Mouse (Mus musculus): ENCODE measurements around the gene Snorc. TPM values are rescaled to one million over a fixed set of nuclear protein-coding genes. Genes with fewer than 3 reads are reported as not detected.
A peak's percentile ranks its signal among the peaks of the same experiment; 100 is the strongest.

Gene Snorc
- polyA plus RNA-seq, 1 experiment from 2014 or later, result not detected

DNA sequence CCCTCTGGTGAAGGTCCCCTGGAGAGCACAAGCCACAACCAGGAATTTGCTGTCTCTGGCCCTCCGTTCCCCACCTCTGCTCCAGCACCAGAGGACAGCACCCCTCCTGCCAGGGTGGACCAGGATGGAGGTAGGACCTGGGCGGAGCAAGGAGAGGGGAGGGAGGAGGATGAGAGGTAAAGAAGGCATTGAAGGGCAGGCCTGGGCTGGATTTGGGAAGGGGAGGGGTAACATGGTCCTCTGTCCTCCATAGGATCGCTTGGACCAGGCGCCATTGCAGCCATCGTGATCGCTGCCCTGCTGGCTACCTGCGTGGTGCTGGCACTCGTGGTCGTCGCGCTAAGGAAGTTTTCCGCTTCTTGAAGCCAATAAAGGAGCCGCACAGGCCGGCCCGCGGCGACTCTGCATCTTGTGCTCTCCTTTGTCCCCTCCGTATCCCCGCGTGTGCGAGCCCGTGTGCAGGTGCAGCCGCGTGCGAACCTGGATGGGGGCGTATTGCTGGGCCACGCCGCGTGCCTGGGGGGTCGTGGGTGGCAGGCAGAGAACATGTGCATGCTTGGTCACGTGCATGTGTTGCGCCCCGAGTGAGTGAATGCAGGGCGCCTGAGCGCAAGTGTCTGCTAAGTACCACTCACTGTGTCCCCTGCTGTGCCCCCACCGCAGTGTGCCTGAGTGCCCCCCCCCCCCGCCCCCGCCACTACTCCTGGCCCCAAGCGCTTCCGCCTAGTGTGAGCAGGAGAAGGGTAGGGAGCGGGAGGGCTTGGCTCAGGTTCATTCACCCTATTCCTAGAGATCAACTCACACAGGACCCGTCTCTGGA lies 5.2 kb downstream of the Snorc start:
- 3% methylated on average over 42 of the region's 42 CpGs for WGBS
- H3K27me3 ChIP-seq (ENCODE audit: poor library complexity, severe bottlenecking), result peaks cover 65% of the 10 kb centered on the region
- no peaks in the 10 kb centered on the region for H3K36me3 ChIP-seq (replicated peaks)
- H3K4me1 ChIP-seq, result peaks cover 14% of the 10 kb centered on the region
- peak; percentile 29 for DNase-seq (ENCODE audit: extremely low spot score, low spot score)
- H3K4me3 ChIP-seq, result peak overlapping the region; percentile 53
- H3K27ac ChIP-seq, result peak overlapping the region; percentile 80
- H3K9me3 ChIP-seq, result no peaks in the 10 kb centered on the region

DNA sequence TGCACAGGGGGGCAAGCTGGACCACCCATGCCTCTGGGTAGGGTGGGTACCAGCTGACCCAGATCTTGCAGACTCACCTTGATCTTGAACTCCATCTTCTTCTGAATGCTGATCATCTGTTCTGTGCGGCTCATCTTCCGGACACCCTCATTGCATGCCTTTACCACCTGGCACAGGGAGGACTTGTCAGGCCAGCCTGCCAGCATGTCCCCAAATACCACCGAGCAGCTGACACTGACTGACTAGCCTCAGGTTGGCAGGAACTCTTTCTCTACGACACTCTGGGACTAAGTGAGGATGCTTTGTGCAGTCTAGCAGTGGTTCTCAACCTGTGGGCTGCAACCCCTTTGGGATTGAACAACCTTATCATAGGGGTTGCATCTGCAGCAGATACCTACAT lies 12.5 kb downstream of the Snorc start:
- Histone ChIP-seq H3K27me3 (ENCODE audit: poor library complexity, severe bottlenecking) (peaks cover 2% of the 10 kb centered on the region; the same call in 1 of the 2 replicates), H3K36me3 (replicated peaks) (no peaks in the 10 kb centered on the region), H3K27ac (no peak overlapping the region), H3K9me3 (no peaks in the 10 kb centered on the region), H3K4me3 (no peak overlapping the region), H3K4me1 (no peaks in the 10 kb centered on the region)
- 89% methylated on average over 4 of the region's 4 CpGs for WGBS
- no peak for DNase-seq (ENCODE audit: extremely low spot score, low spot score)

DNA sequence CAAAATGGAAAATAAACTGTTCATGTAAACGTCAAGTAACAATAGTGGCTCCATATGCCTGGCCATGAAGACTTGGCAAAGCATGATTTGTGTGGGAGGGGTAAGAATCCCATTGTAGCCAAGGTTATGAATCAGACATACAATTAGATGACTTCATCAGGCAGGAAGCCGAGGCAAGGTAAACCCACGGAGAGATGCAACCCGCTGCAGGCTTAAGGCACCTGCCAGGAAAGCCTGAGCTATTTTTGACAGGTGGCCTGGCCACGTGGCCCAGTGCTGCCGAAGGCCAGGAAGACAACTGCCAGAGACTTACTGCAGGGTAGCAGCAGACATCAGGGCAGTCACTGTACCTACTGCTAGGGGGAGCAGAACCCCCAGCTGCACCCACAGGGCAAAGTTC lies 16.3 kb downstream of the Snorc start:
- no peaks in the 10 kb centered on the region for H3K27me3 ChIP-seq (ENCODE audit: poor library complexity, severe bottlenecking)
- no peak overlapping the region for H3K27ac ChIP-seq
- H3K36me3 ChIP-seq (replicated peaks), result no peaks in the 10 kb centered on the region
- 84% methylated on average over 6 of the region's 6 CpGs for WGBS
- DNase-seq (ENCODE audit: extremely low spot score, low spot score), result no peak
- no peaks in the 10 kb centered on the region for H3K9me3 ChIP-seq
- H3K4me1 ChIP-seq, result no peaks in the 10 kb centered on the region
- H3K4me3 ChIP-seq, result no peak overlapping the region

DNA sequence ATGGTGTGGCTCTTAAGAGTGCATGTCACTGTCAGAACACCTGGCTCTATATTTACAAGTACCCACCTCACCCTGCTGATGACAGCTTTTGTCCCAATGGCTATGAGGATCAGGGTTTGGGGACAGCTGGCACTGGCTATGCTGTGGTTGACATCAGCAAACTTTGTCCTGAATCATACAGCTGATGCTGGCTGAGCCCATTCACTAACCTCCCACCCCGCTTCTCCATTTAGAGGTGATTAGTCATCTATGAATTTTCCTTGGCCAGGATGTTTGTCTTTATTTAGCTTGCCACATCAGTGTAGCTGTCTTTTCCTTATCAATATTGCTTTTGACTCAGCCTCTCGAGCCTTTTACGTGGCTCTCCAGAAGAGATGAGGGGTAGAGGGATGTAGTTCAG lies 22.2 kb downstream of the Snorc start:
- no peak overlapping the region for H3K4me3 ChIP-seq
- no peaks in the 10 kb centered on the region for H3K27me3 ChIP-seq (ENCODE audit: poor library complexity, severe bottlenecking)
- H3K27ac ChIP-seq, result no peak overlapping the region
- H3K9me3 ChIP-seq, result no peaks in the 10 kb centered on the region
- H3K36me3 ChIP-seq (replicated peaks), result no peaks in the 10 kb centered on the region
- peaks cover 5% of the 10 kb centered on the region; the same call in 1 of the 2 replicates for H3K4me1 ChIP-seq
- 95% methylated on average over 3 of the region's 3 CpGs for WGBS
- DNase-seq (ENCODE audit: extremely low spot score, low spot score), result no peak

DNA sequence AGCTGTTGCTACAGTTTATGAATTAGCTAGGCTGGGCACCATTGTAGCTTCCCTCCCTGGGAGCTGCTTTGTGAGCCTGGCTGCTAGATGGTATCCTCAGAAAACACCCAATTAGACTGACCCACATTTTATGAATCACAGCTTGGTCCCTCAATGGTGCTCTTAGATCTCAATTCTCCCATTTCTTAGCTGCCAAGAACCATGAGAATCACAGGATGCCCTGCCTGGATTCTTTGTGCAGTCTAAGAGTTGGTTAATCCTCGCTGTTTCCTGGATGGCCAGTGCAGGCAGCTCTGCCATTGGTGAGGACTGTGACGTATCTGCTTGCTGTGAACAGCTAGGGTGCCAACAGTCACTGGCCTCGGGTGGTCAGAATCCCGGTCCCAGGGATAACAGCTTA lies 23.5 kb downstream of the Snorc start:
- 70% methylated on average over 4 of the region's 4 CpGs for WGBS
- no peak overlapping the region for H3K4me3 ChIP-seq
- H3K9me3 ChIP-seq, result no peaks in the 10 kb centered on the region
- H3K36me3 ChIP-seq (replicated peaks), result no peaks in the 10 kb centered on the region
- peaks cover 5% of the 10 kb centered on the region; the same call in 1 of the 2 replicates for H3K4me1 ChIP-seq
- no peak for DNase-seq (ENCODE audit: extremely low spot score, low spot score)
- no peaks in the 10 kb centered on the region for H3K27me3 ChIP-seq (ENCODE audit: poor library complexity, severe bottlenecking)
- no peak overlapping the region for H3K27ac ChIP-seq

DNA sequence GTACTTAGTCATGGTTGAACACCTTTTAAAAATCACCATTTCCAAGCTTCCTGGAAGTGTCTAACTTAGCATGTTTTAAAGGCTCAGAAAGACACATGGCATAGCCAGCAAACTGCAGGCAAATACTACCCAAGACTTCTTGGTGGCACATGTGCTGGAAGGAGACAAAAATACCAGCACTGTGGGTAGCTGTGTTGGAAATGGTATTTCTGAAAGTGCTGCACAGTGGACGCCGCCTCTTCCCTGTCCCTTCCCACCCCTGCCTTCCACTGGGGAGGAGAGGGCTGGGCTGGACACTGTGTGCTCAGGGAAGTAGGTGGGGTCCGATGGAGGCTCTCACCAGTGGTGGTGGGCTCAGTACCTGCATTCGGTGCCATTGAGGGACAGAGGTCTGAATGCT lies 35.5 kb downstream of the Snorc start:
- H3K36me3 ChIP-seq (replicated peaks), result no peaks in the 10 kb centered on the region
- no peak overlapping the region for H3K27ac ChIP-seq
- H3K4me1 ChIP-seq, result peaks cover 31% of the 10 kb centered on the region
- 92% methylated on average over 4 of the region's 4 CpGs for WGBS
- H3K27me3 ChIP-seq (ENCODE audit: poor library complexity, severe bottlenecking), result peaks cover 38% of the 10 kb centered on the region
- H3K4me3 ChIP-seq, result no peak overlapping the region
- DNase-seq (ENCODE audit: extremely low spot score, low spot score), result no peak
- no peaks in the 10 kb centered on the region for H3K9me3 ChIP-seq

DNA sequence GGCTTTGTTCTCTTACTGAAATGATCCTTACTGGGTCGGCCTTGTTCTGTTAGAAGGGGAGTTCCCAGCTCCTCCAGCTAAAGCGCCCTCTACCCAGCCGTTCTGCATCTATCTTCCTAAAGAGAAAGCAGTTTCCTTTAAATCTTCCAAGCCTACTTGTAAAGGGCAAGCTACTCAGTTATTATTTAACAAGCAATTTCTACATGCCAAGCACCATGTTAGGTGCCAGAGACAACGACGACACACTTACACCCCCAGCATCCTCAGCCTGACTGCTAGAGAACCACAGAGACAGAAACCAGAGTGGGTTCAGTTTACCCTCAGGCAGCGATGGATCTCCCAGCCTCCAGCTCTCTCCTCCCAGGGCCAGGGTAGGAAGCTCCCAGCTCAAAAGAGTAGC lies 37.8 kb downstream of the Snorc start:
- 62% methylated on average over 6 of the region's 6 CpGs for WGBS
- H3K27ac ChIP-seq, result no peak overlapping the region
- DNase-seq (ENCODE audit: extremely low spot score, low spot score), result no peak
- no peaks in the 10 kb centered on the region for H3K9me3 ChIP-seq
- no peak overlapping the region for H3K4me3 ChIP-seq
- H3K4me1 ChIP-seq, result peaks cover 33% of the 10 kb centered on the region
- H3K36me3 ChIP-seq (replicated peaks), result no peaks in the 10 kb centered on the region
- H3K27me3 ChIP-seq (ENCODE audit: poor library complexity, severe bottlenecking), result peaks cover 59% of the 10 kb centered on the region

DNA sequence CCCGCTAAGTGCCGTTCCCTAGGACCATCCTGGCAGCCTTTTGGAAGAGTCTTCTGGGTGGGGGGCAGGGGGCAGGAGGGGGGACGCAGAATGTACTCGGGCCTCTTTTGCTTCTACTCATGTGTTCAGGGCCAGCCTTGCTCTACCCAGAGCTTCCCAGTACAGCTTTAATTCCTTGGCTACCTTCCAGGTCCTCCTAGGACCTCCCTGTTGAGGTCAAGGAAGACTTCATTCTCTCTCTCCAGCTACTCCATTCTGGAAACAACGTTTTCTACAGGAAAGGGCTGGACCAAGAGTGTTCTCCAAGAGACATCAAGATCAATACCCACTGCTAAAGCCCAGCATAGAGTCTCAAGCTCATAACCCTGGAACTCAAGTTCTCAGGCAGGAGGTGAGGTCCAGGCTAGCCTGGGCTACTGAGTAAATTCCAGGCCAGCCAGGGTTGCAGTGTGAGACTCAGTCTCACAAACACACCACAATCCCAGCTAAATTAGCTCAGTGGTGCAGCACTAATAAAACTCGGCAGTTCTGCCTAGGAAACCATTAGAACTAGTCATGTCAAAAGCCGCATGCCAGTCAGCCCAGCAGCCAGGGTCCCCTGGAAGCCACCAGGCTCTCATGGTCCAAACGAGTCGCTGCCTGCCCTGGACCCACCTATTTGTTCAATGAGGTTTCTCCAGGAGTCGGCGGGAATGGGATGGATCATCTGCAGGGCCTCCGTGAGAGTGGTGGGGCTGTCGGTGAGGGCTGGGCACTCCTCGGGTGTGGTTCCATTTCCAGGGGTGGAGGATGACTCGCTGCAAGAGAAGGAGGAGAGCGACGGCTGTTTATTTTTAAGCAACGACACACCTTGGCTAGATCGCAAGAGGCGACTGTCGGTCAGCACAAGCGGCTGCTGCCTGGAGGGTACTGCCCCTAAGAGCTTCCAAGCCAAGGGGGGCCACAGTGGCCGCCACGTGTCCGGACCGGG lies 38.8 kb downstream of the Snorc start:
- no peak overlapping the region for H3K27ac ChIP-seq
- peaks cover 59% of the 10 kb centered on the region for H3K27me3 ChIP-seq (ENCODE audit: poor library complexity, severe bottlenecking)
- H3K4me1 ChIP-seq, result peaks cover 25% of the 10 kb centered on the region
- DNase-seq (ENCODE audit: extremely low spot score, low spot score), result no peak
- no peaks in the 10 kb centered on the region for H3K36me3 ChIP-seq (replicated peaks)
- peak overlapping the region; percentile 79 for H3K4me3 ChIP-seq
- 22% methylated on average over 26 of the region's 26 CpGs for WGBS
- no peaks in the 10 kb centered on the region for H3K9me3 ChIP-seq

DNA sequence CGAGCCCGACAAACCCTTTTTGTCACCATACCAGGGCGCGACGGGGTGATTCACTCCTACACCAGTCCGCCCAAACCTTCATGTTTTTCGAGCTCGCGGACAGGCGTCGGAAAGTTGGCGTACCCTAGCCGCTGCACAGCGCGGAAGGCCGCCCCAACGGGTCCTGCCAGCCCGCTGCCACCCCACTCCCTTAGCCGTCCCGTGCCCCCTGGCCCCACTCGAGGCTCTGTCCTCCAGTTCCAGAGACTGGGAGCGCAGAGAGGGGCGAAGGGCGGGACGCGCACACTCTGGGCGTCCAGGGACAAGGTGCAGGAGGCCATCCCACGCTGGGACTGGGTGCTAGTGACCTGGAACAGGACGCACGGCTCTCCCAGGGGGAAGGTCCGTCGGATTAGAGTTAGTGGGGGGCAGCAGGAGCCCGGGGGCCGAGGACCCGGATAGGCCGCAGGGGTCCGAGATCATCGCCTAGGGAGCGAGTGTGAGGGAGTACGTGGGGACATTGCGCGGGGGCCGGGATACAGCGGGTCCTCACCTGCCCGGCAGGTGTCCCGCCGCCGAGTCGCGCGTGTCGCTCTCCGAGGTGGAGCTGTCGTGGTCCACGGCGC lies 39.6 kb downstream of the Snorc start, which contains the start of gene Neu2:
Neu2 (plus strand) TSS at position 329 of the 605 bp plus-strand sequence.
- H3K4me3 ChIP-seq, result peak within 1 kb of the TSS; percentile 79
- peak within 1 kb of the TSS; percentile 84 for H3K27ac ChIP-seq
- 1% methylated on average over 56 of the region's 56 CpGs for WGBS
- peak; percentile 40 for DNase-seq (ENCODE audit: extremely low spot score, low spot score)
- peaks cover 59% of the 10 kb centered on the region for H3K27me3 ChIP-seq (ENCODE audit: poor library complexity, severe bottlenecking)
- no peaks in the 10 kb centered on the region for H3K36me3 ChIP-seq (replicated peaks)
- H3K9me3 ChIP-seq, result no peaks in the 10 kb centered on the region
- H3K4me1 ChIP-seq, result peaks cover 18% of the 10 kb centered on the region

DNA sequence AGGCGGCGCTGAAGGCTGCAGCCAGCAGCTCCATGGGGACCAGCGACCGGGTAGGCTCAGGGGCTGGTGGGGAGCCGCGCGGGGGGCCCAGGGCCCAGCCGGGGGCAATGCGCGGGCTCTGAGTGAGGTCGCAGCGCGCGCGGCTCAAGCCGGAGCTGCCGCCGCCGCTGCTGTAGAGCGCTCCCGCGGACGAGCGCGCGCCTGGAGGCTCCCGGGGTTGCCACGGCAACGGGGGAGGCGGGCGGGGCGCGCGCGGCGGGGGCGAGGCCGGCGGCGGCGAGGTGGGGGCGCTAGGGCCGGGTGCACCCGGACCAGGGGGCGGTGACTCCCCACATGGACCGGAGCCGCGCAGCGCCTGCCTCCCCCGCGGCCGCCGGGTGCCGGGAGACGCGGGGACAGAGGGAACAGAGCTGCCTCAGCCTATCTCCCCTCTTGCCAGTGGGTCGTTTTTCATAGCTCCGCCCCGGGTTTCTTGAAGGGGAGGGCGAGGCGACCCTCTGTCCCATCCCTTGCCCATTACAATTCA lies 40.2 kb downstream of the Snorc start:
- Histone ChIP-seq H3K9me3 (no peaks in the 10 kb centered on the region), H3K4me3 (peak overlapping the region; percentile 79), H3K27me3 (ENCODE audit: poor library complexity, severe bottlenecking) (peaks cover 59% of the 10 kb centered on the region), H3K4me1 (peaks cover 18% of the 10 kb centered on the region), H3K27ac (peak overlapping the region; percentile 84), H3K36me3 (replicated peaks) (no peaks in the 10 kb centered on the region)
- WGBS, result 1% methylated on average over 61 of the region's 61 CpGs
- peak; percentile 33 for DNase-seq (ENCODE audit: extremely low spot score, low spot score)

DNA sequence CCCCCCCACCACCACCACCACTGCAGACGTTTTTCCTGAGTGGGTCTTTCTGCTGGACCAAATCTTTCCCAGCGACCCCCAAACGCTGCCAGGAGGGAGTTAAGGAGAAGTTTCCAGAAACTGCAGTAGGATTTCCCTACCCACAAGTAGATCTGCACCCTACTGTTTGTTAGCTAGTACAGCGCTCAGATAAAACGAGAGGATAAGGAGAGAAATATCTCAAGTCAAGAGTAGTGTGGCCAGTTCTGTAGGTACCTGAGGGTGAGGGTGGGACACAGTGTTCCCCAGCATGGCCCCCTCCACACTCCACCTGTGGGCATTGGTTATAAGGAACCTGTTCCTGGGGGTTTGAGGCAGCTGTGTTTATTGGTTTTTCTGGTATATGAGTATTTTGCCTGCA lies 40.8 kb downstream of the Snorc start:
- Histone ChIP-seq H3K36me3 (replicated peaks) (no peaks in the 10 kb centered on the region), H3K9me3 (no peaks in the 10 kb centered on the region), H3K27me3 (ENCODE audit: poor library complexity, severe bottlenecking) (peaks cover 59% of the 10 kb centered on the region), H3K4me3 (peak overlapping the region; percentile 79), H3K4me1 (peaks cover 18% of the 10 kb centered on the region), H3K27ac (no peak overlapping the region)
- DNase-seq (ENCODE audit: extremely low spot score, low spot score), result no peak
- WGBS, result 22% methylated on average over 5 of the region's 5 CpGs

DNA sequence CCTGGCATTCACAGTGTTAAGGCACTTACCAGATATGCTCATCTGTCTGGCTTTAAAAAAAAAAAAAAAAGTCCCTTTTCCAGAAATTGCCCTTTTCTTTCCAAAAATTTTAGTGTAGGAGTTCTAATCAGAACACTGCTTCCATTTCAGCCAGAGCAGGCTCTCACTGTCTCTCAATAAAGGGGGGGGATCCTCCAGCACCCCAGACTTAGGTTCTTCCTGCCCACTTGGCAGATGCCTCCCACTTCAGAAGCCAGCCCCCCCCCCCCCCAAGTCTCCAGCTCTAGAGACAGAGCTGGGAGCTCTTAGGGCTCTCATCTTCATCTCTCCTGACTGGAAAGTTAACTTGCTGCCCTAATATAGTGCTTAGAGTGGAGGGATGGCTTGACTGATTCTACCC lies 50.4 kb downstream of the Snorc start:
- DNase-seq (ENCODE audit: extremely low spot score, low spot score), result no peak
- Histone ChIP-seq H3K36me3 (replicated peaks) (no peaks in the 10 kb centered on the region), H3K27me3 (ENCODE audit: poor library complexity, severe bottlenecking) (no peaks in the 10 kb centered on the region; the same call in 1 of the 2 replicates), H3K4me1 (peaks cover 13% of the 10 kb centered on the region), H3K9me3 (no peaks in the 10 kb centered on the region), H3K27ac (no peak overlapping the region), H3K4me3 (no peak overlapping the region)

Data from forebrain, embryonic 10.5 days (tissue).